Mouse (Mus musculus): Measurements from ENCODE around the gene Ifna9.

DNA sequence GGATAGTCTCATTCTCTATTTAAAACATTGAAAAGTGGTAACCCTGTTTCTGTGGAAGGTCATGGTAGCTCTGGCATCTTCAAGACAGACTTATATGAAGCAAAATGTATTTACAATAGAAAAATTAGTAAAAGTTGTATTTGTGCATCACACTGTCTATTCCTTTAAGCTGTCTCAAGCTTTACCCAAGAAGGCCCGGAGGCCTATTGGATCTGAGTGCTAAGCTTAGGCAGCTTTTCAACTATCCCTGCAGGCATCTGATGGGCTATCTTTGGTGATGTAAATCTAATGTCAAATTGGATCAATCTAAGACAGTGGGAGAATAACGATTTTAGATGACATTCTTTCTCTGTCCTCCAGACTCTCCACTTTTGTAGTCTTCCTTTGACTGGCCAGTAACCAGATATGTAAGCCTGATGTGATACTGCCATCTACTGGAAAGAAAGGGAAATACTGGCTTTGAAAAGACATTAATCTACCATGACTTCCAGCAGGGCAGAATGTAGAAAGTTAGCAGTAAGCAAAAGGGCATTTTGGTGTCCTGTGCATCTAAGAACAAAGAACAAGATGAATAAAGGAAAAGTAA lies 48.4 kb downstream of the Ifna9 start:
- TF ChIP-seq CTCF (IDR thresholded peaks at IDR 0.05; ENCODE audit: low read depth, low read length) (no peak), POLR2A (IDR thresholded peaks at IDR 0.05; ENCODE audit: borderline replicate concordance, low read depth, low read length) (no peak)
